Mouse (Mus musculus): Measurements from ENCODE around the gene Srd5a3.
"Not testable (repeated sequence)": the region's sequence is repeated elsewhere in the genome, so short reads cannot be mapped to it uniquely, and the experiment has no call there.

Gene Srd5a3

GRCm38 (mm10) chr5:76139808-76140729 lies at the start of gene Srd5a3:
Gene Srd5a3, plus strand, starts transcription at chr5:76140271.
- peak; percentile 97 for DNase-seq (ENCODE audit: low spot score)

DNA sequence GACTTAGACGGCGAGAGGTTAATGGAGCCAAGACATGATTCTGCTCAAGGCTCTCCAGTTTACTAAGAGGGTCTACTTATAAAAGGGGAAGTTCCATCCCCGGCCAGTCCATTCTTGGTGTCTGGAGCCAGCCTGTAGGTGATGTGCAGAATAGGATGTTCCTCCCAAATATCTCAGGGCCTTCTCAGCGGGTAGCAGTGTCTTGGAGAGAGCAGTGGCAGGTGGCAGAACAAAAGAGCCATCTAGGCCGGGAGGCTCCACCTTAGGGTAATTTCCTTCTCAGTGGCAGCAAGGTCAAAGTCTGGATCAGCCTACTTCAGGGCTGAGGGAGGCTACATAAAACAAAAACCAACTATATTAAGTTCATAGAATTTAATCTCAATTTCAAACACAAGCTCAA lies 36.3 kb upstream of the Srd5a3 start:
- DNase-seq (ENCODE audit: low spot score) = not testable (repeated sequence)

GRCm38 (mm10) chr5:76107306-76107705 lies 32.8 kb upstream of the Srd5a3 start:
- DNase-seq (ENCODE audit: low spot score) = no peak

GRCm38 (mm10) chr5:76108496-76108895 lies 31.6 kb upstream of the Srd5a3 start:
- no peak for DNase-seq (ENCODE audit: low spot score)

DNA sequence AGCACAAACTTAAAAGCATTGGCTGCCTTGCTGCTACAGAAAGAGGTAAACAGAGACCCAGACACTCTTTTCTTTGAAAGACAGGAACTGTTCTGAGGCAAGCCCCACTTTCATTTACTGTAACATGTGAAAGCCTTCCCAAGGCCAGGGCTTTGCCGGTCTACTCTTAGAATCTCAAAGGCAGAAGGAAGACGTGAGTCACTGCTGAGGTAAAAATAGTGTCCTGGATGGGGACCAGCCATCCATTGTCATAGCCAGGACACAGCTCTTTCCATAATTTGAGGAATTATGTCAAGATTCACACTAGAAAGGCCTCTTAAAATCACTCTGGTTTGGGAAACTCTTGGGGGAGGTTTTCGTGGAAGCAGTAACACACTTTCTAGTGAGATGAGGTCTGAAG lies 28.9 kb upstream of the Srd5a3 start:
- no peak for DNase-seq (ENCODE audit: low spot score)

GRCm38 (mm10) chr5:76112016-76112415 lies 28.1 kb upstream of the Srd5a3 start:
- DNase-seq (ENCODE audit: low spot score) = no peak

DNA sequence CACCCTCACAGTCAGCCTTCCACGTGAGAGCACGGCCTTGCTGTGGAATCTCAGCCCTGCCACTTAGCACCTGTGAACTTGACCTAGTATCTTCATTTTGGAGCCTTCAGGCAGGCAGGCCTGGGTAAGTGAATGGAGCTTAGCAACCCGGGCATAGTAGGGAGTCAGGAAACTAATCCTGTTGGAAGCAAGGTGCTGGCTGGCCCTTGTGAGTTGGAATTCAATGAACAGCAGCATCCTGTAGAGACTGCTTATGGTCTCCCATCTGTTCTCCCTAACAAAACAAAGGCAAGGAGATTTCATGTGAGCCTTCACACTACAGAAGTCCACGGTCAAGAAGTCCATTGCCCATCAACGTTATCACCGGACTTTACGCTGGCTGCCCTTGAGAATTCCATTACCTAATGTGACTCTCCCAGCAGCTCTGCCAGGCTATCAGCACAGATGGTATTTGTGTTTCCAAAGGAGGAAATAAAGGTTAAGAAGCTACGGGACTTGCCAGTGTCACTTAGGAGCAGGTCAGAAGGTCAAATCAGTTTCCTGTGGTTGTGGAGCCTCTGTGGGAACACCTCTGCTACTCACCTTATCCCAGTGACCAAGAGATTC lies 24.5 kb upstream of the Srd5a3 start:
- DNase-seq (ENCODE audit: low spot score) = no peak

DNA sequence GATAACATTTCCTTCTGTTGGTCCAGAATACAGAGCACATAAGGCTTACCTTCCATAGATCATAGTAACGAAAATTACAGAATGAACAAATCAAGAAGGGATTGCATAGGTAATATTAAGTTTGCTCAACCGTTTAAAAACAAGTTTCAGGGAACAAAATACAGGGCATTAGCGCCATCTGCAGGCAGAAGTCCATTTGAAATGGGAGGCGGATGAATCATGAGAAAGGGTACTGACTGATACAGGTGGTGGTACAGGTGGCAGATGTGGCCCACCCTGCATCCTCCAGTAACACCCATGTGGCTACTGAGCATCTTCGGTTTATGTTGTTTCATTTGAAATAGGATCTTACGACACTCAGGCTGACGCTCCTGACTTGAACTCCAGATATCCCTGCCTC lies 21.6 kb upstream of the Srd5a3 start:
- DNase-seq (ENCODE audit: low spot score) = peak; percentile 56

DNA sequence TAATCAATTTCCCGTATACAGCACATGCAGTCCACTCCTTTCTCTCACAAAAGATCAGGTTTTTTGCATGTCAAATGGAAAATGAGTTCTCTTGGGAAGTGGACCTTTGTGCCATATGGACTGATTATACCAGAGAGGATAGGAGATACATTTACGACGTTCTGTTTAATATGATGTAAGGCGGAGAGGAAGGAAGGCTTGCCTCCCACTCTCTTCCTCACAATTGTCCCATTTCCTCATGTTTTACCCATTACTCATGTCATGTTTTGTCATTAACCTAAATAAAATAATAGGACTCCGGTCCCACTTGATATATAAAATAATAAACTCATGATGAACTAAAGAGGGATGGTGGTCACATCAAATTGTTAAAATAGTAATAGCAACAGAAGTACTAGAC lies 19.4 kb upstream of the Srd5a3 start:
- DNase-seq (ENCODE audit: low spot score) = no peak

- no peak for DNase-seq (ENCODE audit: low spot score)
These were observed 12.3 kb upstream of the Srd5a3 start for GRCm38 (mm10) chr5:76127584-76128316.

GRCm38 (mm10) chr5:76130292-76130691 lies 9.8 kb upstream of the Srd5a3 start:
- no peak for DNase-seq (ENCODE audit: low spot score)

DNA sequence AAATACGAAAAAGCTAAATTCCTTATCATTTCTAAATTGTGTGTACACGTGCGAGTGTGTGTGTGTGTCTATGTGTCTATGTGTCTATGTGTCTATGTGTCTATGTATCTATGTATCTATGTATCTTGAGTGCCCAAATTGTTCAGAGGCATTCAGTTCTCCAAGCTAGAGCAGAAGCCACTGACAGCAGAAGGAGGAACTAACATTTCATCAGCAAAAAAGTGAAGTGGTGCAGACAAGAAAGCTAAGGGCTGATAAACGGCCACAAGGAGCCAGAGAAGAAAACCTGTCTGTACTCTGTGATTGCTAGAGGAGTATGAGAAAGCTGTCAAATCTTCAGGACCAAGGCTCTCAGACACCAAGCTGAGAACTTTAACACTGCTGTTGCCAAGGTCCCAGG lies 8.1 kb upstream of the Srd5a3 start:
- no peak for DNase-seq (ENCODE audit: low spot score)

DNA sequence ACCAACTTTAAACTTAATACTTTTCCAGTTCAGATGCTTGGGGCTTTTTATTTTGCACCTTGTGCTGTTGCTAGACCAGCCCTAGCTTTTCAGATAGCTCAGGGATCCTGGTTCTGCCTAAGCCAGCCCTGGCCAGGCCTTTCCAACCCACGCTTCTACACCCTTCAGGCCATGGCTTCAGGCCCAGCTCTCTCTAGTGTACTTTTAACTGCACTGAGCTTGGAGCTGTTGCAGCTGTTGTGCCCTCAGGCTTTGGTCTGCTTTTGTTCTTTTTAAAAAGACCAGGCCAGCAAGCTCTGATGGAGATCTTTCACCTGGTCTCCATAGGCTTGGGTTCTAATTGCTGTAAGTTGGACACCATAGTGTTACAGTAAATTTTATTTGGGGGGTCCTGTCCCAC lies 4.4 kb upstream of the Srd5a3 start:
- DNase-seq (ENCODE audit: low spot score) = no peak

DNA sequence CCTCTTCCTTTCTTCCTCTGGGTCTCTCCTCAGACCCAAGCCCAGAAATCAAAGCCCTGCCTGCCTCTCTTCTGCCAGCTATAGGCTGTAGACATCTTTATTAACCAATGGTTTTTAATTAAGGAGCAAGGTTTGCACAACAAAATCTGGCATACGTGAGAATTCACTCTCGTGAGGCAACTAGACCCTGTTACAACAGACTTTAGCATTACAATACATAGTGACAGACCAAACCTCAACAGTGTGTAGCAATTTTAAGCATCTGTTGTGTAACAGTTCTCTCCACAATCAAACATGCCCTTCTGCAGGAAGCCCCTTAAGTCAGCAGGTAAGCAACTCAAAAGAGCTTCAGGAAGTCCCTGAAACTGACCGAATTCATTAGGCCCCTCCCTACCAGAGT lies 3.8 kb upstream of the Srd5a3 start:
- no peak for DNase-seq (ENCODE audit: low spot score)

GRCm38 (mm10) chr5:76137586-76137985 lies 2.5 kb upstream of the Srd5a3 start:
- DNase-seq (ENCODE audit: low spot score) = no peak

- DNase-seq (ENCODE audit: low spot score) = no peak
These were observed 2.0 kb upstream of the Srd5a3 start for GRCm38 (mm10) chr5:76138071-76138470.

DNA sequence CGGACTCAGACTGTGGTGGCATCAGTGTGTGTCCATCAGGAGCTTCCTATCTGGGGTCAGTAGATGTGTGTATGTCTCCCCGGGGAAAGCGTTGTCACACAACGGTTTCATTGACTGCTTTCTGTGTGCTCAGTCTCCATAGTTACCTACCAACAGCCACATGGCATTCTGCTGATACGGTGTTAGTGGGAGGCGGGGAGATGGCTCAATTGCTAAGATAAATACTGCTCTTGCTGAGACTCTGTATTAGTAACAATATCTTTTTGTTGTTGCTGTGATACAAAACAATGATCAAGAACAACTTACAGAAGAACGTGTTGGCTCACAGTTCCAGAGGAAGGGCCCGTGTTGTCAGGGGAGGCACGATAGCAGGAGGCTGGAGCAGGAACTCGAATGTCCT lies 1.6 kb upstream of the Srd5a3 start:
- no peak for DNase-seq (ENCODE audit: low spot score)

DNA sequence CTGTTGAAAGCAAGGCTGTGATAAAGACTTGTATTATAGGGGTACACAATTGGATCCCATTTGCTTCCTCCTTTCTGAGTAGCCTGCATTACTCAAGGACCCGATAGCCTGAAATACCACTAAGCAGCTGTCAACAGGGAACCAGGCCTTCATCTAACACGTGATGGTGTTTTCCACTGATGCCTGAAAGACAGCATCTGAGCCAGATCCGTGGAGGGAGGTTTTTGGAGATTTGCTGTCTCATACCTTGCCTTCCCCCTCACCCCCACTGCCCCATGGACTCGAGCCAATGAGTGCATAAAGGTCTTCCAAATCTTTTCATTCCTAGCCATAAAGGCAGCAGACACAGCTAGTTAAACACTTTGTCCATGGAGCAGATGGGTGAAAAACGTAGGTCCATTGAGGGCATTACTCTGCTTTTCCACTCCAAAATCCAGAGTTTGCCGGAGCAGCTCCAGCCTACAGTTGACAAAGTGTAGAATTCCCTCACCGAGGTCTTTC lies 850 bp upstream of the Srd5a3 start:
- no peak for DNase-seq (ENCODE audit: low spot score)

GRCm38 (mm10) chr5:76140730-76141066 lies 627 bp downstream of the Srd5a3 start:
- no peak for DNase-seq (ENCODE audit: low spot score)

GRCm38 (mm10) chr5:76143356-76143755 lies 3.3 kb downstream of the Srd5a3 start:
- no peak for DNase-seq (ENCODE audit: low spot score)

- DNase-seq (ENCODE audit: low spot score) = no peak
These were observed 6.3 kb downstream of the Srd5a3 start for GRCm38 (mm10) chr5:76146401-76146800.

DNA sequence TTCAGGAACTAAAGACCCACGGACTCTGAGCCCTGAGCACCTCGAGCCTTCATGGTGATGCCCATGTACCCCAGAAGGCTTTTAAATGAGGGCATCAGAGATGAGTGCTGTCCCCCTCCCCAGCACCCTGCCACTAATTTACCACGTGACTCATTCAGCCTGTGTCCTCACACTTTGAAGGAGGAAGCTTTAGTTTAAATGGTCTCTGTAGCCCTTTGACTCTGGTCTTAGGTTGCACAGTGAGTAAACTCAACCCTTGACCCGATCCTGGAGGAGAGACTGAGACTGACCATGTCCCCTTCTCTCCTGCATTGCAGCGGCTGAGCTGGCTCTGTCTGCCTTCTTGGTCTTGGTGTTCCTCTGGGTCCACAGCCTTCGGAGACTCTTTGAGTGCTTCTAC lies 9.4 kb downstream of the Srd5a3 start:
- no peak for DNase-seq (ENCODE audit: low spot score)

- no peak for DNase-seq (ENCODE audit: low spot score)
These were observed 12.9 kb downstream of the Srd5a3 start for GRCm38 (mm10) chr5:76152956-76153355.
